8 mouse cellular contexts compared by ENCODE assay signal in genomic region chr10:80033511-80034391, GRCm38 (mm10). TPM values are rescaled to one million over a fixed set of nuclear protein-coding genes. Genes with fewer than 3 reads are reported as not detected.
DNase-seq lines count a peak whose midpoint lies in the region; ATAC-seq and TF ChIP-seq lines count a peak whose summit lies in the region.

No protein-coding gene starts in this region.

- H3K79me2 ChIP-seq in C2C12 (ENCODE audit: control insufficient read depth, insufficient read depth), result peaks cover 30% of the 10 kb centered on the region

- peak overlapping the region; percentile 58 for H3ac ChIP-seq in C2C12 (ENCODE audit: control insufficient read depth, insufficient read length, low read depth)

- TF ChIP-seq CTCF in C2C12 (IDR thresholded peaks at IDR 0.05; ENCODE audit: control insufficient read depth, insufficient read depth, insufficient read length), result peak; percentile 44
- peak; percentile 65 for TF ChIP-seq CTCF in midbrain, postnatal 0 days (IDR thresholded peaks at IDR 0.05)

- no peak for TF ChIP-seq POLR2A in limb, embryonic 14.5 days (IDR thresholded peaks at IDR 0.05; ENCODE audit: borderline replicate concordance, extremely low read depth, insufficient read depth, insufficient read length)

- H3K27ac ChIP-seq in limb, embryonic 14.5 days (replicated peaks; ENCODE audit: low read depth, low read length), result no peak overlapping the region
- H3K27ac ChIP-seq in midbrain, postnatal 0 days (ENCODE audit: low read depth, low read length), result no peak overlapping the region

- H3K9ac ChIP-seq in limb, embryonic 14.5 days (ENCODE audit: low read depth, low read length, severe bottlenecking), result no peak overlapping the region
- H3K9ac ChIP-seq in midbrain, postnatal 0 days (replicated peaks; ENCODE audit: low read length, poor library complexity, severe bottlenecking), result no peak overlapping the region

- no peaks in the 10 kb centered on the region for H3K27me3 ChIP-seq in C2C12 (ENCODE audit: control insufficient read depth, insufficient read depth, insufficient read length)
- H3K27me3 ChIP-seq in limb, embryonic 14.5 days (ENCODE audit: control insufficient read depth, insufficient read depth, low read length), result no peaks in the 10 kb centered on the region
- H3K27me3 ChIP-seq in midbrain, postnatal 0 days (ENCODE audit: insufficient read depth, low read length), result no peaks in the 10 kb centered on the region

- ATAC-seq in limb, embryonic 14.5 days (ENCODE audit: low FRiP score, low read depth), result peak; percentile 37; the same call in 1 of the 2 replicates
- 0 out of 2 replicates have a peak, but pooled peaks have one; percentile 18 for ATAC-seq in midbrain, postnatal 0 days (ENCODE audit: low FRiP score)

- no peak overlapping the region for H3K4me2 ChIP-seq in limb, embryonic 14.5 days (replicated peaks; ENCODE audit: low read depth, low read length, severe bottlenecking)
- no peak overlapping the region for H3K4me2 ChIP-seq in midbrain, postnatal 0 days (ENCODE audit: low read depth, low read length, poor library complexity, severe bottlenecking)

- H3K36me3 ChIP-seq in C2C12 (ENCODE audit: control insufficient read depth, insufficient read depth), result peaks cover 41% of the 10 kb centered on the region
- H3K36me3 ChIP-seq in limb, embryonic 14.5 days (ENCODE audit: control insufficient read depth, insufficient read depth, low read length), result peaks cover 41% of the 10 kb centered on the region
- peaks cover 33% of the 10 kb centered on the region for H3K36me3 ChIP-seq in midbrain, postnatal 0 days (ENCODE audit: insufficient read depth, low read length)

- peaks cover 15% of the 10 kb centered on the region for H3K79me3 ChIP-seq in C2C12 (ENCODE audit: low read depth)

- H3K9me3 ChIP-seq in limb, embryonic 14.5 days (ENCODE audit: control insufficient read depth, low read length), result no peaks in the 10 kb centered on the region
- no peaks in the 10 kb centered on the region for H3K9me3 ChIP-seq in midbrain, postnatal 0 days (ENCODE audit: low read length)

- peak; percentile 65 for DNase-seq in embryo, embryonic 10 days (ENCODE audit: low spot score)
- DNase-seq in embryo, embryonic 9.5 days (ENCODE audit: extremely low spot score), result no peak
- peak; percentile 56 to 57 for DNase-seq in cerebellum, postnatal 14 days
- peak; percentile 47 to 64 for DNase-seq in heart, postnatal 14 days
- no peak for DNase-seq in limb, embryonic 14.5 days (ENCODE audit: low spot score)
- peak; percentile 52 for DNase-seq in midbrain, postnatal 0 days (ENCODE audit: low spot score)
- no peak for DNase-seq in ovary, adult 18-20 months (ENCODE audit: low spot score)

- WGBS in limb, embryonic 14.5 days, result 34% methylated on average over 9 of the region's 9 CpGs
- WGBS in midbrain, postnatal 0 days, result 48% methylated on average over 9 of the region's 9 CpGs

- intact Hi-C loops in heart, postnatal 14 days (cut with DNase I), result loop anchor here (2.0 to 5.0 kb wide), 2 partner anchors 45 to 79 kb away; partner anchors contain the start of gene Cnn2

- no peak overlapping the region for H3K4me3 ChIP-seq in C2C12 (ENCODE audit: insufficient read depth, poor library complexity, severe bottlenecking)
- H3K4me3 ChIP-seq in limb, embryonic 14.5 days (replicated peaks; ENCODE audit: low read length), result no peak overlapping the region
- no peak overlapping the region for H3K4me3 ChIP-seq in midbrain, postnatal 0 days (ENCODE audit: low read depth, low read length)

- H3K4me1 ChIP-seq in limb, embryonic 14.5 days (ENCODE audit: control insufficient read depth, insufficient read depth, low read length), result peaks cover 9% of the 10 kb centered on the region
- H3K4me1 ChIP-seq in midbrain, postnatal 0 days (ENCODE audit: insufficient read depth, low read length), result 0 out of 2 replicates have a peak, but pooled peaks cover 8% of the 10 kb centered on the region

TF ChIP-seq in C2C12, 6 proteins besides CTCF, POLR2A, EP300 and RAD21:
- TF ChIP-seq FOSL1 (IDR thresholded peaks at IDR 0.05; ENCODE audit: insufficient read depth, low read length, poor library complexity, severe bottlenecking), result no peak
- no peak for TF ChIP-seq MAX (IDR thresholded peaks at IDR 0.05)
- no peak for TF ChIP-seq USF1 (IDR thresholded peaks at IDR 0.05; ENCODE audit: low read depth)
- TF ChIP-seq MYOD1 (IDR thresholded peaks at IDR 0.05; ENCODE audit: control insufficient read depth, insufficient read length, low read depth), result no peak
- TF ChIP-seq CEBPB (IDR thresholded peaks at IDR 0.05; ENCODE audit: low read depth), result no peak
- no peak for TF ChIP-seq MYOG (IDR thresholded peaks at IDR 0.05; ENCODE audit: control insufficient read depth, extremely low read depth, insufficient read length)

RNA-seq across cellular contexts. Expression of gene Polr2e, which starts 5.8 kb away (rescaled TPM):
- polyA plus RNA-seq in C2C12 (2012; fragmentation: generic; extraction: Trizol), result 269 TPM
- total RNA-seq in heart, postnatal 14 days (2021), result 10 to 100 TPM; 68.6 to 73.5 TPM
- 287 and 350 TPM in 2 replicates for polyA plus RNA-seq in limb, embryonic 14.5 days (2012; rRNA removed)
- 247 and 248 TPM in 2 replicates for polyA plus RNA-seq in limb, embryonic 14.5 days (2014; fragmentation: Nextera tagmentation; extraction: Ambion mirVana)
- 66.4 and 76.0 TPM in 2 replicates for total RNA-seq in midbrain, postnatal 0 days (2014; rRNA removed)
- polyA plus RNA-seq in midbrain, postnatal 0 days (2015; fragmentation: Nextera tagmentation; extraction: Ambion mirVana), result 126 and 135 TPM in 2 replicates

RNA-seq across cellular contexts. Expression of gene Gpx4, which starts 13.2 kb away (rescaled TPM):
- polyA plus RNA-seq in C2C12 (2012; fragmentation: generic; extraction: Trizol), result 964 TPM
- 100 to 1,000 TPM; 636 to 681 TPM for total RNA-seq in heart, postnatal 14 days (2021)
- 372 and 379 TPM in 2 replicates for polyA plus RNA-seq in limb, embryonic 14.5 days (2012; rRNA removed)
- polyA plus RNA-seq in limb, embryonic 14.5 days (2014; fragmentation: Nextera tagmentation; extraction: Ambion mirVana), result 466 and 493 TPM in 2 replicates
- total RNA-seq in midbrain, postnatal 0 days (2014; rRNA removed), result 350 TPM in 2 replicates
- 635 and 741 TPM in 2 replicates for polyA plus RNA-seq in midbrain, postnatal 0 days (2015; fragmentation: Nextera tagmentation; extraction: Ambion mirVana)

RNA-seq across cellular contexts. Expression of gene Arhgap45, which starts 17.3 kb away (rescaled TPM):
- 1.6 TPM for polyA plus RNA-seq in C2C12 (2012; fragmentation: generic; extraction: Trizol)
- total RNA-seq in heart, postnatal 14 days (2021), result 10 to 100 TPM in 1 of 2 experiments, 1 to 10 TPM in 1; 4.9 to 11.3 TPM
- polyA plus RNA-seq in limb, embryonic 14.5 days (2012; rRNA removed), result 12.8 and 14.4 TPM in 2 replicates
- polyA plus RNA-seq in limb, embryonic 14.5 days (2014; fragmentation: Nextera tagmentation; extraction: Ambion mirVana), result 3.4 and 5.7 TPM in 2 replicates
- total RNA-seq in midbrain, postnatal 0 days (2014; rRNA removed), result 1.7 and 2.4 TPM in 2 replicates
- 1.2 and 1.6 TPM in 2 replicates for polyA plus RNA-seq in midbrain, postnatal 0 days (2015; fragmentation: Nextera tagmentation; extraction: Ambion mirVana)

RNA-seq across cellular contexts. Expression of gene Abca7, which starts 37.5 kb away (rescaled TPM):
- 10.7 TPM for polyA plus RNA-seq in C2C12 (2012; fragmentation: generic; extraction: Trizol)
- total RNA-seq in heart, postnatal 14 days (2021), result 1 to 10 TPM; 7.0 to 8.5 TPM
- 6.2 and 8.0 TPM in 2 replicates for polyA plus RNA-seq in limb, embryonic 14.5 days (2012; rRNA removed)
- 2.2 and 2.4 TPM in 2 replicates for polyA plus RNA-seq in limb, embryonic 14.5 days (2014; fragmentation: Nextera tagmentation; extraction: Ambion mirVana)
- 9.3 TPM in 2 replicates for total RNA-seq in midbrain, postnatal 0 days (2014; rRNA removed)
- 1.7 and 1.9 TPM in 2 replicates for polyA plus RNA-seq in midbrain, postnatal 0 days (2015; fragmentation: Nextera tagmentation; extraction: Ambion mirVana)

RNA-seq across cellular contexts. Expression of gene Cnn2, which starts 45.4 kb away (rescaled TPM):
- polyA plus RNA-seq in C2C12 (2012; fragmentation: generic; extraction: Trizol), result 437 TPM
- total RNA-seq in heart, postnatal 14 days (2021), result 10 to 100 TPM; 36.2 to 45.9 TPM
- 133 and 173 TPM in 2 replicates for polyA plus RNA-seq in limb, embryonic 14.5 days (2012; rRNA removed)
- polyA plus RNA-seq in limb, embryonic 14.5 days (2014; fragmentation: Nextera tagmentation; extraction: Ambion mirVana), result 273 and 290 TPM in 2 replicates
- 14.8 and 19.5 TPM in 2 replicates for total RNA-seq in midbrain, postnatal 0 days (2014; rRNA removed)
- polyA plus RNA-seq in midbrain, postnatal 0 days (2015; fragmentation: Nextera tagmentation; extraction: Ambion mirVana), result 12.6 and 12.8 TPM in 2 replicates

Comparison
In these comparisons a context has a peak if more than half of its experiments do, and no peak if none do; other contexts are left out.
1. DNase-seq: peak in embryo, embryonic 10 days (single experiment), cerebellum, postnatal 14 days (2 of 2), heart, postnatal 14 days (2 of 2) and midbrain, postnatal 0 days (single experiment); none in embryo, embryonic 9.5 days (single experiment), limb, embryonic 14.5 days (single experiment) and ovary, adult 18-20 months (single experiment).